ENCODE assay signal across 16 mouse cellular contexts in genomic region chr19:59624288-59624795, GRCm38 (mm10).
"Had no signal": no experiment of that assay in that cellular context is flagged by ENCODE, and none has a peak within 500 bp of the region (broad histone marks: within the 10 kb centered on the region; RNA-seq: fewer than 3 reads in every experiment).

No protein-coding gene starts in this region.

- H3K4me1 ChIP-seq: limb, embryonic 15.5 days; liver, embryonic 12.5 days had no signal

- H3K27ac ChIP-seq: kidney, postnatal 0 days; limb, embryonic 15.5 days; liver, embryonic 12.5 days; neural tube, embryonic 13.5 days had no signal

- H3K36me3 ChIP-seq: limb, embryonic 15.5 days; liver, embryonic 12.5 days; neural tube, embryonic 13.5 days had no signal

- DNase-seq: kidney, adult 11 months; kidney, adult 9 months; kidney, postnatal 36 days; layer of hippocampus, adult 9-11 months; layer of hippocampus, postnatal 36 days; lung, embryonic 14.5 days; lung, postnatal 10 days; lung, postnatal 4 days; right cerebral cortex, adult 18-20 months; thymus, adult 2 months; thymus, postnatal 25 days had no signal

- H3K9me3 ChIP-seq: limb, embryonic 15.5 days; liver, embryonic 12.5 days; neural tube, embryonic 13.5 days had no signal

- H3K4me3 ChIP-seq: limb, embryonic 15.5 days; liver, embryonic 12.5 days; neural tube, embryonic 13.5 days had no signal

- H3K27me3 ChIP-seq: limb, embryonic 15.5 days; liver, embryonic 12.5 days had no signal

- ATAC-seq: liver, embryonic 12.5 days had no signal

- H3K4me2 ChIP-seq: limb, embryonic 15.5 days; liver, embryonic 12.5 days; lung, embryonic 14.5 days; midbrain, embryonic 11.5 days; neural tube, embryonic 13.5 days had no signal

- H3K9ac ChIP-seq: limb, embryonic 15.5 days; liver, embryonic 12.5 days; lung, embryonic 14.5 days; neural tube, embryonic 13.5 days had no signal
